8 mouse cellular contexts compared by ENCODE assay signal in genomic region chr1:95667435-95668252, GRCm38 (mm10). TPM values are rescaled to one million over a fixed set of nuclear protein-coding genes. Genes with fewer than 3 reads are reported as not detected.
DNase-seq lines count a peak whose midpoint lies in the region; ATAC-seq lines count a peak whose summit lies in the region.

TSS of gene St8sia4 (minus strand) at chr1:95667571.

- intact Hi-C loops in gastrocnemius, postnatal 14 days (cut with DNase I; ENCODE audit: low total_unique reads): no loop called here
- intact Hi-C loops in left cerebral cortex, postnatal 10 days (cut with DNase I): loop anchor here (5.0 kb wide), 1 partner anchor 355 kb away; the partner anchor contains the start of gene Fam174a

- peak; percentile 87 for ATAC-seq in activated CD4-positive, CD25-positive, alpha-beta regulatory T cell, adult 4 months
- ATAC-seq in inflammation-experienced regulatory T-cells, adult 6 months: peak; percentile 88
- ATAC-seq in megakaryocyte progenitor cell, adult 5-6 weeks (replicated peaks; ENCODE audit: poor library complexity): peak; percentile 77

- DNase-seq in embryo, embryonic 10 days (ENCODE audit: low spot score): peak; percentile 95
- DNase-seq in gastrocnemius, postnatal 14 days: peak; percentile 77
- peak; percentile 85 to 92 for DNase-seq in left cerebral cortex, postnatal 10 days (ENCODE audit: extremely low spot score in 1 of 2, low spot score in 2 of 2)
- peak; percentile 91 to 95 for DNase-seq in right cerebral cortex, postnatal 10 days (ENCODE audit: low spot score in 2 of 2)
- peak; percentile 61 for DNase-seq in urinary bladder, postnatal 14 days (ENCODE audit: low spot score)

RNA-seq across cellular contexts. Expression of gene St8sia4, which starts in this region (rescaled TPM):
- polyA plus RNA-seq in activated CD4-positive, CD25-positive, alpha-beta regulatory T cell, adult 4 months (2017; shearing (Covaris generic)): 10 to 100 TPM; 44.6 to 56.2 TPM
- total RNA-seq in gastrocnemius, postnatal 14 days (2021): 1 to 10 TPM; 4.2 to 4.7 TPM
- 10 to 100 TPM; 47.9 to 70.6 (median 53.5) TPM for polyA plus RNA-seq in inflammation-experienced regulatory T-cells, adult 6 months (2017; shearing (Covaris generic))
- 10 to 100 TPM; 13.3 to 13.4 TPM for total RNA-seq in left cerebral cortex, postnatal 10 days (2021)
- 92.3 and 95.9 TPM in 2 replicates for total RNA-seq in megakaryocyte progenitor cell, adult 5-6 weeks (2015)
- total RNA-seq in megakaryocyte progenitor cell, adult 5-6 weeks (2017): 94.2 and 102 TPM in 2 replicates

Comparison
In these comparisons a context has a peak if more than half of its experiments do, and no peak if none do; other contexts are left out.
1. Peak in every context shown above with its lines: DNase-seq and ATAC-seq.
2. RNA of gene St8sia4 (total RNA-seq): 92.3 to 102 TPM in megakaryocyte progenitor cell, adult 5-6 weeks; 13.3 to 13.4 TPM in left cerebral cortex, postnatal 10 days and 4.2 to 4.7 TPM in gastrocnemius, postnatal 14 days; every median in the first group is over 4 times any median in the second.